In genomic region chr6:116644335-116644734, GRCm38 (mm10) we compare ENCODE assay signal across 13 mouse cellular contexts. TPM values are rescaled to one million over a fixed set of nuclear protein-coding genes. Genes with fewer than 3 reads are reported as not detected.
DNase-seq lines count a peak whose midpoint lies in the region; ATAC-seq lines count a peak whose summit lies in the region.
"Had no signal": no experiment of that assay in that cellular context is flagged by ENCODE, and none has a peak within 500 bp of the region (broad histone marks: within the 10 kb centered on the region; RNA-seq: fewer than 3 reads in every experiment).

No protein-coding gene starts in this region.

- H3K4me3 ChIP-seq in limb, embryonic 15.5 days: no peak overlapping the region
- H3K4me3 ChIP-seq in limb, embryonic 10.5 days: no peak overlapping the region
- no peak overlapping the region for H3K4me3 ChIP-seq in intestine, embryonic 16.5 days (ENCODE audit: low read length)
- H3K4me3 ChIP-seq in stomach, embryonic 15.5 days (replicated peaks): no peak overlapping the region

- 0 out of 2 replicates have a peak, but pooled peaks cover 3% of the 10 kb centered on the region for H3K4me1 ChIP-seq in limb, embryonic 15.5 days
- H3K4me1 ChIP-seq in limb, embryonic 10.5 days: peaks cover 7% of the 10 kb centered on the region
- no peaks in the 10 kb centered on the region; the same call in 1 of the 2 replicates for H3K4me1 ChIP-seq in intestine, embryonic 16.5 days (ENCODE audit: control insufficient read depth, insufficient read depth, low read length)
- no peaks in the 10 kb centered on the region for H3K4me1 ChIP-seq in stomach, embryonic 15.5 days

- 44% methylated on average over 3 of the region's 3 CpGs for WGBS in limb, embryonic 15.5 days
- WGBS in limb, embryonic 10.5 days: 79% methylated on average over 3 of the region's 3 CpGs
- 48% methylated on average over 3 of the region's 3 CpGs for WGBS in intestine, embryonic 16.5 days
- 60% methylated on average over 3 of the region's 3 CpGs for WGBS in stomach, embryonic 15.5 days

- no peaks in the 10 kb centered on the region for H3K36me3 ChIP-seq in limb, embryonic 15.5 days
- no peaks in the 10 kb centered on the region for H3K36me3 ChIP-seq in limb, embryonic 10.5 days
- no peaks in the 10 kb centered on the region for H3K36me3 ChIP-seq in intestine, embryonic 16.5 days (ENCODE audit: control insufficient read depth, insufficient read depth, low read length)
- no peaks in the 10 kb centered on the region for H3K36me3 ChIP-seq in stomach, embryonic 15.5 days

- no peak overlapping the region for H3K9ac ChIP-seq in limb, embryonic 15.5 days
- no peak overlapping the region for H3K9ac ChIP-seq in intestine, embryonic 16.5 days (ENCODE audit: low read depth, low read length)
- H3K9ac ChIP-seq in stomach, embryonic 15.5 days: no peak overlapping the region

- no peaks in the 10 kb centered on the region for H3K27me3 ChIP-seq in limb, embryonic 15.5 days
- no peaks in the 10 kb centered on the region for H3K27me3 ChIP-seq in limb, embryonic 10.5 days (ENCODE audit: low read depth, poor library complexity, severe bottlenecking)
- no peaks in the 10 kb centered on the region for H3K27me3 ChIP-seq in intestine, embryonic 16.5 days (replicated peaks; ENCODE audit: control insufficient read depth, insufficient read depth, low read length)
- H3K27me3 ChIP-seq in stomach, embryonic 15.5 days (replicated peaks): no peaks in the 10 kb centered on the region

- H3K4me2 ChIP-seq in limb, embryonic 15.5 days: no peak overlapping the region
- H3K4me2 ChIP-seq in intestine, embryonic 16.5 days (ENCODE audit: low read depth, low read length): no peak overlapping the region
- no peak overlapping the region for H3K4me2 ChIP-seq in stomach, embryonic 15.5 days

- 0 out of 2 replicates have a peak, but pooled peaks have one; percentile 54 for ATAC-seq in limb, embryonic 15.5 days (ENCODE audit: insufficient number of reproducible peaks, low FRiP score, low TSS enrichment, low read depth)
- peak; percentile 69 for ATAC-seq in intestine, embryonic 16.5 days
- peak; percentile 53; the same call in 1 of the 2 replicates for ATAC-seq in stomach, embryonic 15.5 days (ENCODE audit: insufficient read depth, low FRiP score, low read depth)

- no peak overlapping the region for H3K27ac ChIP-seq in limb, embryonic 15.5 days
- no peak overlapping the region for H3K27ac ChIP-seq in limb, embryonic 10.5 days
- H3K27ac ChIP-seq in intestine, embryonic 16.5 days (ENCODE audit: low read length): no peak overlapping the region
- 0 out of 2 replicates have a peak overlapping the region, but pooled peaks have one; percentile 12 for H3K27ac ChIP-seq in stomach, embryonic 15.5 days
- H3K27ac ChIP-seq: macrophage had no signal

- H3K9me3 ChIP-seq in limb, embryonic 15.5 days: no peaks in the 10 kb centered on the region
- no peaks in the 10 kb centered on the region for H3K9me3 ChIP-seq in limb, embryonic 10.5 days (replicated peaks)
- no peaks in the 10 kb centered on the region for H3K9me3 ChIP-seq in intestine, embryonic 16.5 days (ENCODE audit: control insufficient read depth, low read length)
- H3K9me3 ChIP-seq in stomach, embryonic 15.5 days: no peaks in the 10 kb centered on the region

- DNase-seq in limb, embryonic 10.5 days (ENCODE audit: low spot score): no peak
- DNase-seq in heart, adult 9 months (ENCODE audit: low spot score in 2 of 2): peak; percentile 71 to 87
- no peak for DNase-seq in retina, postnatal 1 day
- no peak for DNase-seq in left cerebral cortex, adult 18-20 months (ENCODE audit: low spot score in 2 of 2)
- no peak for DNase-seq in frontal cortex, adult 2 months (ENCODE audit: extremely low spot score in 1 of 2, low spot score in 1 of 2)
- DNase-seq: adrenal gland, postnatal 25 days; cerebellum, adult 11 months; gastrocnemius, postnatal 36 days; right cerebral cortex, postnatal 4 days had no signal

RNA-seq across cellular contexts. Expression of gene Depp1, which starts 6.1 kb away (rescaled TPM):
- polyA plus RNA-seq in limb, embryonic 15.5 days (2015; fragmentation: Nextera tagmentation; extraction: Ambion mirVana): 38.3 and 47.2 TPM in 2 replicates
- 34.4 and 34.7 TPM in 2 replicates for polyA plus RNA-seq in limb, embryonic 10.5 days (2016; fragmentation: Nextera tagmentation; extraction: Ambion mirVana)
- polyA plus RNA-seq in intestine, embryonic 16.5 days (2015; fragmentation: Nextera tagmentation; extraction: Ambion mirVana): 26.3 and 27.2 TPM in 2 replicates
- polyA plus RNA-seq in stomach, embryonic 15.5 days (2015; fragmentation: Nextera tagmentation; extraction: Ambion mirVana): 32.2 and 33.7 TPM in 2 replicates
- total RNA-seq in left cerebral cortex, adult 18-20 months (2021): 1 to 10 TPM; 1.4 to 2.5 TPM
- polyA plus RNA-seq in frontal cortex, adult 2 months (2012; rRNA removed): 0.88 and 1.8 TPM in 2 replicates

RNA-seq across cellular contexts. Expression of gene Zfp422, which starts 15.5 kb away (rescaled TPM):
- polyA plus RNA-seq in limb, embryonic 15.5 days (2015; fragmentation: Nextera tagmentation; extraction: Ambion mirVana): 138 and 143 TPM in 2 replicates
- 235 and 264 TPM in 2 replicates for polyA plus RNA-seq in limb, embryonic 10.5 days (2016; fragmentation: Nextera tagmentation; extraction: Ambion mirVana)
- polyA plus RNA-seq in intestine, embryonic 16.5 days (2015; fragmentation: Nextera tagmentation; extraction: Ambion mirVana): 93.5 and 102 TPM in 2 replicates
- 132 and 135 TPM in 2 replicates for polyA plus RNA-seq in stomach, embryonic 15.5 days (2015; fragmentation: Nextera tagmentation; extraction: Ambion mirVana)
- 10 to 100 TPM; 21.3 to 29.6 TPM for total RNA-seq in left cerebral cortex, adult 18-20 months (2021)
- polyA plus RNA-seq in frontal cortex, adult 2 months (2012; rRNA removed): 30.5 and 34.9 TPM in 2 replicates

RNA-seq across cellular contexts. Expression of gene Rassf4, which starts 29.4 kb away (rescaled TPM):
- polyA plus RNA-seq in limb, embryonic 15.5 days (2015; fragmentation: Nextera tagmentation; extraction: Ambion mirVana): 11.2 and 12.4 TPM in 2 replicates
- 2.7 and 4.2 TPM in 2 replicates for polyA plus RNA-seq in limb, embryonic 10.5 days (2016; fragmentation: Nextera tagmentation; extraction: Ambion mirVana)
- 8.6 and 9.2 TPM in 2 replicates for polyA plus RNA-seq in intestine, embryonic 16.5 days (2015; fragmentation: Nextera tagmentation; extraction: Ambion mirVana)
- polyA plus RNA-seq in stomach, embryonic 15.5 days (2015; fragmentation: Nextera tagmentation; extraction: Ambion mirVana): 10.1 and 10.6 TPM in 2 replicates
- total RNA-seq in left cerebral cortex, adult 18-20 months (2021): 1 to 10 TPM; 4.5 to 5.5 TPM
- 8.8 TPM in 2 replicates for polyA plus RNA-seq in frontal cortex, adult 2 months (2012; rRNA removed)

Comparison
In these comparisons a context has a peak if more than half of its experiments do, and no peak if none do; other contexts are left out.
1. DNase-seq: peak in heart, adult 9 months (2 of 2); none in limb, embryonic 10.5 days (single experiment), retina, postnatal 1 day (single experiment), left cerebral cortex, adult 18-20 months (0 of 2) and frontal cortex, adult 2 months (0 of 2).
2. Peak in every context shown above with its lines, with median percentiles within 50 percentile points of each other: ATAC-seq.